Mouse (Mus musculus): ENCODE measurements around the gene Pax3.

DNA sequence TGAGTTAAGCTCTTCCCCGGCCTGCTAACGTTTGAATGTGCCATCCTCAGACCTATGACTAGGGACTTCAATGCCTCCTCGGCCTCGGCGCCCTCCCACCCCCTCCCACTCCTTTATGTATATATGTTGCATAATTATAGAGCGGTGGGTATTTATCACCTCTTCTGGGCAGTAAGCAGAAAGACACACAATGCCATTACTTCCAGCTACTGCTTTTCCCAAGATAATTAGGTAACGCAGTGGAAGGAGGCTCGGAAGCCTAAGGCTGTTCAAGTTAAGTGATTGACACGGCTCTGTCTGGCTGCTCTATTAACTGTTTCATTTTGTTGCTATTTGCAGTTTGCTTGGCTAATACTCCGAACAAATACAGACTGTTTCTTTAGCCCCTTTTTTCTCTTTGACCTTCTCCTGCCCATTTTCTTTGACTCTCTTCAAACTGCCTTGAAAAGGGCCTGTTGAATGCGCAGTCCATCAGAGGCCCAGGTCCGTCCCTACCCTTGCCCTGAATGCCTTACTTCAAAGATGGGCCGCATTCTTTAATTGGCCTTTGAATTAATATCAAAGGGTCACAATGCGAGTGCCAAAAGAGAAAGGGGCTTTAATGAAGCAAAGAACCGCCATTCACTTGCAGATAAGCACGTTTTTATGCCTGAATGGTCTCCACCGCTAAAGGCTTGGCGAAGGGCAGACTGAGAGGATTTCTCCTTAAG lies 29.2 kb downstream of the Pax3 start:
- TF ChIP-seq CTCF (IDR thresholded peaks at IDR 0.05; ENCODE audit: low read depth, low read length): no peak
- no peak for TF ChIP-seq POLR2A (IDR thresholded peaks at IDR 0.05; ENCODE audit: insufficient read depth, low read length)
- no peak for TF ChIP-seq EP300 (IDR thresholded peaks at IDR 0.05; ENCODE audit: insufficient read depth, low read depth, low read length)

All from ES-Bruce4 (cell line).